Mouse (Mus musculus): Measurements from ENCODE around the gene Zbtb44. TPM values are rescaled to one million over a fixed set of nuclear protein-coding genes. Genes with fewer than 3 reads are reported as not detected.
A peak's percentile ranks its signal among the peaks of the same experiment; 100 is the strongest.
"Not testable (repeated sequence)": the region's sequence is repeated elsewhere in the genome, so short reads cannot be mapped to it uniquely, and the experiment has no call there.

The Zbtb44 gene
- polyA plus RNA-seq, 1 experiment from 2014 or later, result 4.4 TPM

- no peak overlapping the region for H3K4me3 ChIP-seq (replicated peaks; ENCODE audit: low read length)
- peaks cover 17% of the 10 kb centered on the region for H3K4me1 ChIP-seq (replicated peaks; ENCODE audit: control insufficient read depth, insufficient read depth, low read length)
- no peaks in the 10 kb centered on the region for H3K9me3 ChIP-seq (ENCODE audit: control insufficient read depth, low read length)
- no peaks in the 10 kb centered on the region; the same call in 1 of the 2 replicates for H3K36me3 ChIP-seq (replicated peaks; ENCODE audit: control insufficient read depth, insufficient read depth)
- DNase-seq (ENCODE audit: low spot score) (no peak), ATAC-seq (ENCODE audit: low FRiP score) (no peak)
- H3K9ac ChIP-seq, result no peak overlapping the region
- H3K4me2 ChIP-seq (replicated peaks), result peak overlapping the region; percentile 35; the same call in 1 of the 2 replicates
- H3K27ac ChIP-seq, result no peak overlapping the region
- H3K27me3 ChIP-seq (ENCODE audit: control insufficient read depth, insufficient read depth, low read length), result no peaks in the 10 kb centered on the region
Observed at GRCm38 (mm10) chr9:31032546-31032945, 2.1 kb downstream of the Zbtb44 start.

- Histone ChIP-seq H3K9ac (no peak overlapping the region), H3K27ac (no peak overlapping the region), H3K4me2 (replicated peaks) (no peak overlapping the region), H3K9me3 (ENCODE audit: control insufficient read depth, low read length) (no peaks in the 10 kb centered on the region), H3K36me3 (replicated peaks; ENCODE audit: control insufficient read depth, insufficient read depth) (peaks cover 6% of the 10 kb centered on the region), H3K4me1 (replicated peaks; ENCODE audit: control insufficient read depth, insufficient read depth, low read length) (no peaks in the 10 kb centered on the region), H3K27me3 (ENCODE audit: control insufficient read depth, insufficient read depth, low read length) (no peaks in the 10 kb centered on the region), H3K4me3 (replicated peaks; ENCODE audit: low read length) (no peak overlapping the region)
- DNase-seq (ENCODE audit: low spot score) (no peak), ATAC-seq (ENCODE audit: low FRiP score) (no peak)
- WGBS, result 98% methylated on average over 5 of the region's 5 CpGs
Observed at GRCm38 (mm10) chr9:31050208-31050607, 19.8 kb downstream of the Zbtb44 start.

- H3K4me3 ChIP-seq (replicated peaks; ENCODE audit: low read length); DNase-seq (ENCODE audit: low spot score); H3K27ac ChIP-seq; H3K4me1 ChIP-seq (replicated peaks; ENCODE audit: control insufficient read depth, insufficient read depth, low read length); ATAC-seq (ENCODE audit: low FRiP score); H3K27me3 ChIP-seq (ENCODE audit: control insufficient read depth, insufficient read depth, low read length); H3K9me3 ChIP-seq (ENCODE audit: control insufficient read depth, low read length); H3K9ac ChIP-seq; H3K4me2 ChIP-seq (replicated peaks): not testable (repeated sequence)
- H3K36me3 ChIP-seq (replicated peaks; ENCODE audit: control insufficient read depth, insufficient read depth), result peaks cover 11% of the 10 kb centered on the region
- 90% methylated on average over 6 of the region's 6 CpGs for WGBS
Observed at GRCm38 (mm10) chr9:31051509-31051908, 21.1 kb downstream of the Zbtb44 start.

- Histone ChIP-seq H3K4me2 (replicated peaks) (no peak overlapping the region), H3K9ac (no peak overlapping the region), H3K27me3 (ENCODE audit: control insufficient read depth, insufficient read depth, low read length) (no peaks in the 10 kb centered on the region), H3K4me1 (replicated peaks; ENCODE audit: control insufficient read depth, insufficient read depth, low read length) (no peaks in the 10 kb centered on the region), H3K9me3 (ENCODE audit: control insufficient read depth, low read length) (no peaks in the 10 kb centered on the region), H3K27ac (no peak overlapping the region), H3K36me3 (replicated peaks; ENCODE audit: control insufficient read depth, insufficient read depth) (peaks cover 44% of the 10 kb centered on the region), H3K4me3 (replicated peaks; ENCODE audit: low read length) (no peak overlapping the region)
- 92% methylated on average over 2 of the region's 2 CpGs for WGBS
- DNase-seq (ENCODE audit: low spot score) (no peak), ATAC-seq (ENCODE audit: low FRiP score) (no peak)
Observed at GRCm38 (mm10) chr9:31058723-31059122, 28.3 kb downstream of the Zbtb44 start.

GRCm38 (mm10) chr9:31070706-31071105 is 40.3 kb downstream of the Zbtb44 start:
- DNase-seq (ENCODE audit: low spot score), result no peak
- Histone ChIP-seq H3K27me3 (ENCODE audit: control insufficient read depth, insufficient read depth, low read length) (no peaks in the 10 kb centered on the region), H3K36me3 (replicated peaks; ENCODE audit: control insufficient read depth, insufficient read depth) (peaks cover 27% of the 10 kb centered on the region), H3K4me3 (replicated peaks; ENCODE audit: low read length) (no peak overlapping the region), H3K4me1 (replicated peaks; ENCODE audit: control insufficient read depth, insufficient read depth, low read length) (no peaks in the 10 kb centered on the region), H3K4me2 (replicated peaks) (no peak overlapping the region), H3K27ac (no peak overlapping the region), H3K9me3 (ENCODE audit: control insufficient read depth, low read length) (no peaks in the 10 kb centered on the region), H3K9ac (no peak overlapping the region)
- no peak for ATAC-seq (ENCODE audit: low FRiP score)
- WGBS, result over 99% methylated on average over 7 of the region's 8 CpGs

GRCm38 (mm10) chr9:31072256-31072655 is 41.8 kb downstream of the Zbtb44 start:
- no peak for DNase-seq (ENCODE audit: low spot score)
- Histone ChIP-seq H3K36me3 (replicated peaks; ENCODE audit: control insufficient read depth, insufficient read depth) (peaks cover 19% of the 10 kb centered on the region), H3K4me3 (replicated peaks; ENCODE audit: low read length) (no peak overlapping the region), H3K9ac (no peak overlapping the region), H3K27ac (no peak overlapping the region), H3K27me3 (ENCODE audit: control insufficient read depth, insufficient read depth, low read length) (no peaks in the 10 kb centered on the region), H3K9me3 (ENCODE audit: control insufficient read depth, low read length) (no peaks in the 10 kb centered on the region), H3K4me2 (replicated peaks) (no peak overlapping the region), H3K4me1 (replicated peaks; ENCODE audit: control insufficient read depth, insufficient read depth, low read length) (no peaks in the 10 kb centered on the region)
- 91% methylated on average over 5 of the region's 5 CpGs for whole genome bisulfite sequencing
- ATAC-seq (ENCODE audit: low FRiP score), result no peak

- Histone ChIP-seq H3K27me3 (ENCODE audit: control insufficient read depth, insufficient read depth, low read length) (no peaks in the 10 kb centered on the region), H3K4me1 (replicated peaks; ENCODE audit: control insufficient read depth, insufficient read depth, low read length) (no peaks in the 10 kb centered on the region), H3K9me3 (ENCODE audit: control insufficient read depth, low read length) (no peaks in the 10 kb centered on the region), H3K27ac (no peak overlapping the region), H3K4me3 (replicated peaks; ENCODE audit: low read length) (no peak overlapping the region), H3K4me2 (replicated peaks) (no peak overlapping the region), H3K9ac (no peak overlapping the region), H3K36me3 (replicated peaks; ENCODE audit: control insufficient read depth, insufficient read depth) (peaks cover 11% of the 10 kb centered on the region)
- WGBS, result 83% methylated on average over 7 of the region's 7 CpGs
- DNase-seq (ENCODE audit: low spot score), result no peak
- no peak for ATAC-seq (ENCODE audit: low FRiP score)
Observed at GRCm38 (mm10) chr9:31073797-31074196, 43.4 kb downstream of the Zbtb44 start.

GRCm38 (mm10) chr9:31074836-31075235 is 44.4 kb downstream of the Zbtb44 start:
- ATAC-seq (ENCODE audit: low FRiP score), result no peak

GRCm38 (mm10) chr9:31080726-31081125 is 50.3 kb downstream of the Zbtb44 start:
- H3K4me2 ChIP-seq (replicated peaks), result no peak overlapping the region
- H3K27ac ChIP-seq, result no peak overlapping the region
- H3K4me3 ChIP-seq (replicated peaks; ENCODE audit: low read length), result no peak overlapping the region
- ATAC-seq (ENCODE audit: low FRiP score) (no peak), DNase-seq (ENCODE audit: low spot score) (no peak)
- H3K4me1 ChIP-seq (replicated peaks; ENCODE audit: control insufficient read depth, insufficient read depth, low read length), result 0 out of 2 replicates have a peak, but pooled peaks cover 4% of the 10 kb centered on the region
- WGBS, result 81% methylated on average over 6 of the region's 6 CpGs
- H3K36me3 ChIP-seq (replicated peaks; ENCODE audit: control insufficient read depth, insufficient read depth), result no peaks in the 10 kb centered on the region
- H3K27me3 ChIP-seq (ENCODE audit: control insufficient read depth, insufficient read depth, low read length), result no peaks in the 10 kb centered on the region; the same call in 1 of the 2 replicates
- H3K9me3 ChIP-seq (ENCODE audit: control insufficient read depth, low read length), result no peaks in the 10 kb centered on the region
- no peak overlapping the region for H3K9ac ChIP-seq

More at GRCm38 (mm10) chr9:31074836-31075235, 44.4 kb downstream of the Zbtb44 start:
- H3K27ac ChIP-seq, result no peak overlapping the region
- no peak overlapping the region for H3K9ac ChIP-seq
- H3K9me3 ChIP-seq (ENCODE audit: control insufficient read depth, low read length), result no peaks in the 10 kb centered on the region
- H3K27me3 ChIP-seq (ENCODE audit: control insufficient read depth, insufficient read depth, low read length), result no peaks in the 10 kb centered on the region
- no peaks in the 10 kb centered on the region for H3K4me1 ChIP-seq (replicated peaks; ENCODE audit: control insufficient read depth, insufficient read depth, low read length)
- no peak for DNase-seq (ENCODE audit: low spot score)
- H3K4me3 ChIP-seq (replicated peaks; ENCODE audit: low read length), result no peak overlapping the region
- H3K4me2 ChIP-seq (replicated peaks), result no peak overlapping the region
- H3K36me3 ChIP-seq (replicated peaks; ENCODE audit: control insufficient read depth, insufficient read depth), result peaks cover under 1% of the 10 kb centered on the region; the same call in 1 of the 2 replicates
- WGBS, result 86% methylated on average over 10 of the region's 10 CpGs
